Mouse (Mus musculus) thymus, adult 2 months (tissue): Measurements from ENCODE around the gene Cd163.

Experiments
- CTCF ChIP-seq: fragments of 200-500 bp; IDR thresholded peaks from 2 replicates; pipeline ENCODE4 v1.5.1; 2012; ENCODE audit warnings: mild to moderate bottlenecking, control low read depth, low read length, moderate library complexity, borderline replicate concordance; ENCODE audit not compliant: control insufficient read depth, poor library complexity, insufficient read depth; ENCODE audit errors: extremely low read depth
- POLR2A ChIP-seq: fragments of 200-500 bp; IDR thresholded peaks from 2 replicates; pipeline ENCODE4 v1.6.1; 2012; ENCODE audit warnings: mild to moderate bottlenecking, low read length, control low read depth, moderate library complexity; ENCODE audit not compliant: control insufficient read depth, poor library complexity, insufficient read depth; ENCODE audit errors: extremely low read depth

GRCm38 (mm10) chr6:124312292-124312691 lies 7.8 kb downstream of the Cd163 start:
- no peak for TF ChIP-seq CTCF
- no peak for TF ChIP-seq POLR2A
